Mouse (Mus musculus) B cell, adult 2 months (primary cell): ENCODE measurements around the gene Ccdc86.

Experiments used
- DNase-seq, 2 experiments: peaks; one replicate each; pipeline ENCODE4 v3.0.0; 2022

Ccdc86 gene

DNA sequence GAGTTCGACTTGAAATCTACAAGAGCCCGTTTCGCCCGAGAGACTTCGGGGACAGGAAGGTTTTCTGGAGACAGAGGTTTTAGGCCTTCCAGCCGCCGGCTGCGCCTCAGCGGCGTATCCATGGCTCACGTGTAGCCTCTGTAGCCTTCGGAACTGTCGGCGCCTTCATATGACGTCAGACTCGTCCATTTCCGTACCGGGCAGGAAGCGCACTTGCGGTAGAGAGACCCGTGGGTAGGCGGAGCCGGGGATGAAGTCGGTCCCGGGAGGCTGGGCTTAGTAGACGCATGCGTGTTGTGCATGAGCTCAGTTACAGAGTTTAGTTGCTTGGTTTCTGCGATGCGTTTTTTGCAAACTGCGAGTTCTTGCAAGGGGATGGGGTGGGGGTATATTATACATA lies at the start of gene Ccdc86:
TSS of gene Ccdc86 (minus strand) at position 155 of the 400 bp plus-strand sequence.
- peak; percentile 95 to 96 for DNase-seq

DNA sequence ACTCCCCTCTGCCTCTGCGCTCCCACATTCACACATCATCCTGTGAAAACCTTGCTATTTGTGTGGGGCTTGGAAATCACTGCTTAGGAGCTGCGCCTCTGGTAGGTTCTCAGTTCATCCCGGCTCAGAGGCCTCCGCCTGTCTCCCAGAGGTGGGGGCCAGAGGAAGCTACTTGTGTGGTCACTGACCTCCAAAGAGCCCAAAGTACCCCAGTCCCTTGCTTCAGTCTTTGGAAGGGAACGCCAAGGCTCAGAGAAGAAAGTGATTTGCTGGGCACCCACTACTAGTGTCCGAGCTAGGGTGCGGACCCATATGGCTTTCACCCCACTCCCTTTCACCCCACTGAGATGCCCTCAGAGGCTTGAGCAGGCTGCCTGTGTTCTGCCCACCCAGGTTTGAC lies 44.1 kb upstream of the Ccdc86 start, which contains the start of gene Ms4a15:
TSS of gene Ms4a15 (minus strand) at position 101 of the 400 bp plus-strand sequence.
- no peak for DNase-seq

GRCm38 (mm10) chr19:10991911-10992310 lies 42.8 kb upstream of the Ccdc86 start:
- DNase-seq = no peak

DNA sequence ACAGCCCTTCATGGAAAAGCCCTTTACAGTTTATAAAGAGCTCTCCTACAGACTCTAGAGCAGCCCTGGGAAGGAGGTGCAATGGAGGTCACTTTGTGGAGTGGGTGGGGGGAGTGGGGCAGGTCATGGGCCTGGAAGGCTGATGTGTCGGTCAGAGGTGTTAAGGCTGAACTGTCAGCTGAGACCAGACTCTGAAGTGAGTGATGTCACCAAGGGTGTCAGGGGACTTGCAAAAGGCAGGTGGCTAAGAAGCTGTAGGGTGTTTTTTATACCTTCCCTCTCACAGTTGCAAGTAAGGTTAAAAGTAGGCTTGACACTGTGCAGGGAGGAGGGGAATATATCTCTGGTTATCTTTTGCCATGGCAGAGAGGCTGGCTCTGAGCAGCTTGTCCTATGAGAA lies 41.7 kb upstream of the Ccdc86 start:
- no peak for DNase-seq

DNA sequence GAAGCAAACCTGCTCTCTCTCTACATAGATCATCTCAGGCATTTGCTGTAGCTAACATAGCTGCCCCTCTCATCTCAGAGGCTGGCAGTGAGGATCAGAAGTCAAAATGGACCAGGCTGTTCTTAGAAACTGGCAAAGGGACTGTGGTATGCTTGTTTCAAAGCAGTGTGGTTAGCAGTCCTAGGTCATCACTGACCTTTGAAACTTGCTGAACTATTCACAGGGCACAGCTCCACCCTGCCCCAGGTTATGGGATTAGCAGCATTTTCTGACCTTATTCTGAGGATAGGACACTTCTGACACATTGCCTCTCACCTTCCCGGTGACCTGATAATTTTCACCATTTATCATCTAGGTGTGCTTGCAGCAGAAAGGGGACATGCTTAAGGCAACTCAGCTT lies 39.5 kb upstream of the Ccdc86 start:
- no peak for DNase-seq

- no peak for DNase-seq
These were observed 36.8 kb upstream of the Ccdc86 start for GRCm38 (mm10) chr19:10985889-10986288.

DNA sequence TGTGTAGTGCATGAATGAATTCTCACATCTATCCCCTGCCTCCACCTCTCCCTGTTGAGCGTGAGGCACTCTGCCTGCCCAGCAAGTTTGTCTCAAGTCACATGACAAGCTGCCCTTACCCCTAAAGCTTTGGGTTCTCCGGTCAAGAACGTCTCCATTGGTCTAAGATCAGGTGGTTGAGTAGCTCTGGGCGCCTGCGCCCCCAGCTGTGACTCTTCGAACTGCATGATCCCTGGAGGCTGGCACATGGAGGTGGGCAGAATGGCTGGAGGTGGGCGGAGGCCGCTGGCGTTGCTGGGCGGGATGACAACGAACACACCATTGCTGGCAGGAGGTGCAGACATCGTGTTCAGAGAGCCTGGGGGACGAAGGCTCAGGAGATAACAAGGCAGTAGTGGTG lies 35.5 kb upstream of the Ccdc86 start:
- DNase-seq = no peak

DNA sequence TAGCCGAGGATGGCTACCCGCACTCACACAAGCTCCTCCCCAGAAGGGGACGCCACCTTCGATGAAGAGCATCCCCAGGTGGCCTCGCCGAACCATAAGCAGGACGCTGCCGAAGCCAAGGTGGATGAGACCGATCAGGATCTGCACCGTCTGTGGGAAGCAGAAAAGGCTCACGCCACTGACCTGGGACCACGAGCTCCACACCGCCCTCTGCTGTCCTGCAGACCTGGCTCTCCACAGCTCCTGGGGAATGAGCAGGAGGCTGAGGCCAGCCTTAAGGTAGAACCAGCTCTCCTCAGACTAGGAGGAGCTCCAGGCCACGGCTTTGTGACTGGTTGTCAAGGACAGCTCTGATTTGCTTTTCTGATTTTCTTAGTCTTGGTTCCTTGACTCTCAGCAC lies 34.1 kb upstream of the Ccdc86 start:
- DNase-seq = peak; percentile 40 to 45

DNA sequence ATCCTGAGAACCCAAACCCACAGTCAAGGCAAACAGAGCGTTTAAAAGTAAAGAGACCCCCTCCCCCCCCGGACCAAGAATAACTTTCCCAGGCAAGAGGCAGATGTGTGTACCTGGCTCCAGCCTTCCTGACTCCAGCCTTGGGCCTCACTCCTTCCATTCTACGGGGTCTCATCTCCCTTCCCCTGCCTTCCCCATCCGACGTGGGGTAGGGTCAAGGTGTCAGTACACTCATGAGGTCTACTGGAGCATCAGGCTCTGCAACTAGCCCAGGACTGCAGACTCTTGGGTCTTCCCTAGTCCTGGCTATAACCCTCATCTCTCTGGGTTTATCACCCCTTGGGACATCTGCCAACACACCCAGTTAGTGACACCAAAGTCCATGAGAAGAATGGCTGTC lies 31.1 kb upstream of the Ccdc86 start:
- peak in 1 of 2 experiments; percentile 5 for DNase-seq

DNA sequence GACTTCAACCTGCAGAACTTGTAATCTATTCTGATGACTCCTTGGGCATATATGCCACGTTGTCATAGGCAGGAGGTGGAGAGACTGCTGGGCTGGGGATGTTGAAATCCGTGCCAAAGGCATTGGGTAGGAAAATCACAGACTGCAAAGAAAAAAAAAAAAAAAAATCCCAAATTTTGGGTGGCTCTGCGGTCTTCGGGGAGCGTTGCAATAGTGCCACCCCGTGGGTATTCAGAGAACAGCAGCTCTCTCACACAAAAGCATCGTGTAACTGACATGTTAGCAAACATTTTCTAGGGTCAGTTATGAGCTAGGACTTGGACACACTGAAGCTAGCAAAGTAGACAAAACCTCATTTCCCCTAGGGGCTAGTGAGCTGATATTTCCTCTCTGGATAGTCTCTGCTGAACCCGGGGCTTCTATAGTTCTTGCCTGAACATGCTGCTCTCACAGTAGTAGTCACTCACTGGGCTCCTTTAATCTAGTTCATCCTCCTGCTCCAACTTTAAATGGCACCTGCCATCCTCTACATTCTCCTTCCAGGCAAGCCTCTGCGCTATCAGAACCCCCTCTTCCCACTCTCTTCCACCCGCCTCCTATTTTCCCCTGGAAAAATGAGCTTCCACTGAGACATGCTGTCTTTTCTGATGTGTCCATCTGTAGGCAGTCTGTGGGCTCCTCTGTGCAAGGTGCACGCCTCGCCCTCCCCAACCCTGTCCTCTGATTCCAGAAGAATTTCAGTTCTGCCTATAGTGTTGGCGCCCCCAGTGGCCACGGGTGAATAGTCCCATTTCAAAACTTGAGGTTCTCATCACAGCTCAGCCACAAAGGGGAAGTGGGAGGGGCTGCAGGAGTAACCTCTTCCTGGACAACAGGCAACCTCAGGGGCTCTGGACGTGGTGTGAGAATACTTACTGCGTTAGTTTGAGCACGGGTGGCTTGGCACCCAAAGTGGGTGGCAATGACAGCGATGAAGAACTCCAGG lies 30.4 kb upstream of the Ccdc86 start:
- peak; percentile 93 to 96 for DNase-seq

GRCm38 (mm10) chr19:10976318-10976717 lies 27.3 kb upstream of the Ccdc86 start:
- peak; percentile 48 to 52 for DNase-seq

DNA sequence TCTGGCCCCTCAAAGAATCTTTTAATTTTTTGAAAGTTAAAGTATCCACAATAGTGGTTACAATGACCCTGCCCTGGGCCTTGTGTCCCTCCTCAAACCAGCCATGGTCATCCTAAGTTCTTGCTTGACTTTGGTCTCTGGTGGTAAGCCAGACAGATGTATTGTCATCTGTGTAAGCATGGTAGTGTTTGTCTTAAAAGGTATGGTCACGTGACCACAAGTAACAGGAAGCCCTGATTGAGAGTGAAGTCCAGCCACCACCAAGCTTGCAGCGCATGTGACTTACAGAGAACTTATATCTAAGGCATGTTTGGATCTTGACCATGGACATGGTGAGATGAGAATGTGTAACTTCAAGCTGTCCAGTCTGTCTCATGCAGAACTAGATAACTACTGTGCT lies 26.1 kb upstream of the Ccdc86 start:
- no peak for DNase-seq

DNA sequence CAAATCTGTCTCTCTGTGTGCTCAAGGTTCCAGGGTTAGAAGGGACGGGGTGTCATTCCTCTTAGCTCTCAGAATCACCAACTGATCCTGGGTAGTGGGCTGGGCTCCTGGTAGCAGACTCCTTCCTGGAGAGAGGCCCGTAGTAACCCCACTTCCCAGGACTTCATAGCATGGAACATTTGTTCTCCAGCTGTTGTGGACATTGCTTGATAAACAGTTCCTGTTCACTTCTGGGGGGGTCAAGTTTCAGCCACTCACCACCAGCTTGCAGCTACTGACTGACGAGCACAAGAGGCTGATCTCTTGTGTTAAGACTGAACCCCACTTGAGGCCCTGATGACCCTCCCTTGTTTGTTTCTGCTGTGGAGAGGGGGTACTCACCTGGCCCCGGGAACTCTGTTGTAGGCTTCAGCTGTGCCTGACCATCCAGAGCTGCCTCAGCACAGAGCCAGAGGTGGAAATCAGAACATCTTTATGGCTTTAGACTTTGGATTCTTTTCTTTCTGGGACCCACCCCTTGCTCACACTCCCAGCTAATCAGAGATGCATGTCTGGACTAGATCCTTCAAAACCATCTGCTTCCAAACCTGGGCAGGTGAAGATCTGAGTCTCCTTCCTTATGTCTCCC lies 25.3 kb upstream of the Ccdc86 start, which contains the start of gene Ms4a10:
TSS of gene Ms4a10 (minus strand) at position 433 of the 628 bp plus-strand sequence.
- DNase-seq = no peak

GRCm38 (mm10) chr19:10973187-10973586 lies 24.1 kb upstream of the Ccdc86 start:
- no peak for DNase-seq

GRCm38 (mm10) chr19:10972660-10973059 lies 23.6 kb upstream of the Ccdc86 start:
- DNase-seq = no peak

GRCm38 (mm10) chr19:10970457-10970856 lies 21.4 kb upstream of the Ccdc86 start:
- no peak for DNase-seq

- no peak for DNase-seq
These were observed 19.5 kb upstream of the Ccdc86 start for GRCm38 (mm10) chr19:10968578-10968977.

- DNase-seq = no peak
These were observed 16.7 kb upstream of the Ccdc86 start for GRCm38 (mm10) chr19:10965721-10966120.

DNA sequence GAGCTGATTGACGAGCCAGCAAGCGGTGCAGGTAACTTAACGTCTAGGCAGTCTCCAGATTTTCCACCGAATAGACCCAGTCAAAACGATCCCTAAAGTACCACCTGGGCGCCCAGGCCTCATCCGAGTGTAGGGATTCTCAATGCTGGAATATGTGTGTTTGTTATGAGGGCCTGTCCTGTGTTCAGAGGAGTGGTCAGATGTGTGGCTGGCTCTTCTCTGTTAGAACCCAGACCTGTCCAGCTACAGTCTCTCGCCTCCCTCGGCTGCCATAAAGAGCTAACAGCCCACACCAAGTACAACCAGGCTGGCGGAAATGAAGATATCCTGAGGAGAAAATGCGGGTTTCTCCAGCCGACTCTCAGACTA lies 10.9 kb upstream of the Ccdc86 start:
- DNase-seq = no peak

GRCm38 (mm10) chr19:10959085-10959977 lies 10.3 kb upstream of the Ccdc86 start:
- DNase-seq = peak; percentile 64 to 71

DNA sequence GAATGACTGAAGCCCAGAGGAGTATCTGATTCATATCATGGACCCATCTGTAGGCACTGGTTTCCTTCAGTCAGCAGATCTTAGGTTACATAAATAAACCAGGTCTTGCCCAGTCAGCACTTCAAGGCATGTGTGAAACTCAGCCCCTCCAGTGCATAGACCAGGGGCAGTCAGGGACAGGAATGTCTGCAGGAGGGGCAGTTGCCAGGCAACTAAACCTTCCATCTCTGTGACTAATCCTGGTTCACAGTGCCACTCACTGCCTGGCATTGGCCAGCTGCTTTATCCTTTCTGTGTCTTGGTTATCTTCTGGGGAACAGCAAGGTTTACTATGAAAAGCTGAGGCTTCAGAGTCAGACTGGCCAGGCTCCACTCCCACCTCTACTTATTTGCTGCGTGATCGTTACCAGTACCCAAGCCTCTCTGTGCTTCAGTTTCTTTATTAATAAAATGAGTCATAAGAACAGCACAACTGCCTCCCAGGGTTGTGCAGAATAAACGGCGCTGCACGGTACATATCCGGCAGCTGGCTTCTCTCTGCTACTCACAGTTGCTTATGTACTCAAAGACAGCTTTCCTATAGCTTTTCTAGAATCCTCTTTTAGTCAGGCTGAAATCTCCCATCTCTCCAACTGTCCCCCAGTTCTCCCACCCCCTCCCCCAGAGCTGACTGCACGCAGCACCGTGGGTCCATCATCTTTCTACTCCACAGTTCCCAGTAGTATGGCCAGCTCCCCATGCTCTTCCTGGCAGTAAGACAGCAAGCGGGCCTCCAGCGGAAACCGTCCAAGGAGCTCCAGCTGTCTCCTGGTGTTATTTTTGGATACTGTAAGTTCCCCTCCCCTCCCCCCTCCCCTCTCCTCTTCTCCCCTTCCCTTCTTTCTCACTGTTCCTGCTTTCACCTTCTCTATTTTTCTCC lies 3.2 kb upstream of the Ccdc86 start:
- DNase-seq = no peak

DNA sequence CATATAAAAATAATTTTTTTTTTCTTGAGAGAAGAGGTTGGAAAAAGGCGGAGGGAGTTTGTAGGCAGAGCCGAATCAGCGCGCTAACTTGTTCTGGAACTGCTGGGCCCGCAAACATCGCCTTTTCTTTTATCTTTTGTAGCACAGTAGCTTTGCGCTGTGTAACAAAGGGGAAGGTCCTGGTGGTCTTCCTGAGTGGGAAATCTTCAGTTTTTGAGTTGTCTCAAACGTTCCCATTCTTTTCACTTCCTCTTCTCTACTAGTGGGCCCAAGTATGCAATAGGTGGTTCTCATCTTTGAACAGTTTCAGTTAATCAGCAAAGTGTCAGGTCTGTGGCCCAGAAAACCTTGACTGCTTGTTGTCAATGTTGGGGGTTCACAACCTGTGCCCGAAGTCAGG lies 492 bp upstream of the Ccdc86 start:
- no peak for DNase-seq
